Mouse (Mus musculus): Measurements from ENCODE around the gene Pms2. TPM values are rescaled to one million over a fixed set of nuclear protein-coding genes. Genes with fewer than 3 reads are reported as not detected.

Gene Pms2
- 10 to 100 TPM; 10.9 to 14.4 TPM for total RNA-seq (2023)

DNA sequence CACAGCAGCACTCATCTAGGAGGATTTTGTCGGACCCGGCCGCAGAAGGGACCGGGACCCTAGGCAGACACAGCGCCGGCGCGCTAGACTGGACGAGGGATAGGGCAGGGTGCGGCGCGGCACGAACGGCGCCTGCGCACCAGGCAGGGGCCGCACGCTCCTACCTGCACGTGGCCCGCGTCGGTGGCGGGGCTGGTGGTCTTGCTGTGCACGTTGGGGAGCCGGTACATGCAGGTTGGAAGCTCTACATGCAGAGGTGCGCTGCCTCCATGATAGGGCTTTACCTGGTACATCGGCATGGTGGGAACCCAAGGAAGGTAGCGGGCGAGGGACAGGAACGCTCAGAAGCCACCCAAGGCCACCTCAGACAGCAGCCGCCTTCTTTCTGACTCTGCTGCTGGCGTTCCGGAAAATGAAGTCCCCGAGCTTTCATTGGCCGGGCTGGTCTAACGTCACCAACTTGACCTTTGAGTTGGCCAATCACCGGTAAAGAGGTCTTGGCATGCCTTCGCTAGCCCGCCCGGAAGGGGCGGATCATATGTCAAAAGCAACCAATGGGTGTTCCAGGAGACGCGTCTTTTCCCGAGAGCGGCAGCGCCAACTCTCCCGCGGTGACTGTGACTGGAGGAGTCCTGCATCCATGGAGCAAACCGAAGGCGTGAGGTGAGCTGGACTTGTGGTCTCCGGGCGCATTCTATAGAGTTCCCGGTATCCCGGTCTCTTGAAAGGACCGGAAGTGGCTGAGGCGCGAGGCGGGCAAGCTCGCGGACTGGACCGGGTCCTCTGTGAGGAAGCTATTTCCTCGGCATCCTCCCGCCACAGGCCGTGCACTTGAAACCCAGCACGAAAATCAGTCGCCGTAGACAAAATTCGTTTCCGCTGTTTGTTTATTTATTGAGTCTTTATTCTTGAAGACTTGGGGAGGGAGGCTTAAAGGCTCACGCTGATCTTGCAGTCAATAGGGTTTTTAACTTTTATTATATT lies at the start of gene Pms2, which contains the start of gene Aimp2:
Gene Pms2, plus strand, starts transcription at position 548 of the 984 bp plus-strand sequence.
Gene Aimp2, minus strand, starts transcription at position 431 of the 984 bp plus-strand sequence.

DNA sequence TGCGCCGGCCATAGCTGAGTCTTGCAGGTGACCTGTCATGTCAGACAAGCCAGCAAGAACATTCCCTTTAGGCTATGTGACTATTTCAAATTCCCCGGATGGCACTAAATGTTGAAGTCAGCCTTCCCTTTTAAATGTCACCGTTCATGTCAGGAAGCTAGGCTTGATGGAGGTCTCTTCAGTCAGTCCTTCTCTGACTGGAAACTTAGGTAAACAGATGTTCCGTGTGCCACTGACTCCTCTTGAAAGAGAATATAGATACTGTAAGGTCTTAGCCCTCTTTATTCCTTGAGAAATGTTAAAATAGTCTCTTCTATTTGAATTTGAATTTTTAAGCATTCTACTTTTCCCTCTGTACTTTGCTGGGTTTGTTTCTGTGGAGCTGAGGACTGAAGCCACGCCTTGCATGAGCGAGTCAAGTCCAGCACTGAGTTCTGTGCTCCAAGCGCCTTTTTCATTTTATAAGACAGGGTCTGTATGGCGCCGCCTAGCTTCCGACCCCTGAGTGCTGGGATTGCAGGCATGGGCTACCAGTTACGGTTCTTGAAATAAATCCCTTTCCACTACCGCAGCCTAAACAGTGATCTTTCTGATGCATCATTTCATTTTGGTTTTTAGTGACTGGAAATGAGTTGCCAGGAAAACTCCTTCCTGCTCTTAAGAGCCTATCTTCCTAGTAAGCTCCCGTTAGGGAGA lies 12.0 kb upstream of the Pms2 start, which contains the start of gene Ankrd61:
Gene Ankrd61, minus strand, starts transcription at position 51 of the 696 bp plus-strand sequence.

DNA sequence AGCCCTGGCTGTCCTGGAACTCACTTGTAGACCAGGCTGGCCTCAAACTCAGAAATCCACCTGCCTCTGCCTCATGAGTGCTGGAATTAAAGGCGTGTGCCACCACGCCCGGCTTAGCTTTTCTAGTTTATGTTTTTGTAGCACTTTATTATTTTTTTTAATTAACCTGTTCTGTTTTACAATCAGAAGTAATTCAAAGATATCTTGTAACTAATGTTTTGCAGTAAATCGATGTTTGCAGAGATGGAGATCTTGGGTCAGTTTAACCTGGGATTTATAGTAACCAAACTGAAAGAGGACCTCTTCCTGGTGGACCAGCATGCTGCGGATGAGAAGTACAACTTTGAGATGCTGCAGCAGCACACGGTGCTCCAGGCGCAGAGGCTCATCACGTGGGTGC lies 18.1 kb downstream of the Pms2 start, which contains the start of gene Gm42421:
Gene Gm42421, plus strand, starts transcription at position 301 of the 400 bp plus-strand sequence.

DNA sequence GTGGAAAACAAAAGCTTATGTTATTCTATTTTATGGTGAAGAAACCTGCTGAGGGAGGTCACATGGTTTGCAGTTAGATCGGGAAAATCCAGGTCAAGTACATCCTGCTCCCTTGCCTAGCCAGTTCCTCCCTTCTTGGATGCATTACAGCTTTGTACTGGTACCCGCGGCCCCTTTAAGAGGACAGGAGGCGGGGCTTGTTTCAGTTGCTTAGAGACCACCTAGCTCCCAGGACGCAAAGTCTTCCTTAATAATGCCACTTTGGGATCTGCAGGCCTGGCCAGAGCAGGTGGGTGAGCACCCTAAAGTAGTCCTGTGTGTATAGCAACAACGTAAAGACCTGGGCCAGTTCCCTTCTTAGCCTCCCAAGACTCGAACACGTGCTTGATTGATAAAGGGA lies 23.1 kb downstream of the Pms2 start, which contains the start of gene Rsph10b:
Gene Rsph10b, plus strand, starts transcription at position 205 of the 400 bp plus-strand sequence.

Other genes with a start within 250 kb of the Pms2 start
- 10 to 100 TPM; 16.2 to 21.3 TPM for gene Usp42, start 177.7 kb upstream of the Pms2 start, total RNA-seq (2023)
- 10 to 100 TPM; 45.6 to 49.0 TPM for gene Eif2ak1, start 92.2 kb upstream of the Pms2 start, total RNA-seq (2023)
- not detected for gene Ankrd61, start 12.3 kb upstream of the Pms2 start, total RNA-seq (2023)
- gene Aimp2, start 117 bp upstream of the Pms2 start, total RNA-seq (2023), result 10 to 100 TPM; 11.3 to 12.9 TPM
- gene Gm42421, start 18.2 kb downstream of the Pms2 start, total RNA-seq (2023), result under 1 TPM in 1 of 2 experiments, not detected in 1; 0.56 TPM
- gene Rsph10b, start 23.1 kb downstream of the Pms2 start, total RNA-seq (2023), result under 1 TPM in 1 of 2 experiments, not detected in 1; 0.13 TPM
- gene Ccz1, start 104.9 kb downstream of the Pms2 start, total RNA-seq (2023), result 10 to 100 TPM; 44.6 to 52.1 TPM
- gene Ocm, start 116.7 kb downstream of the Pms2 start, total RNA-seq (2023), result not detected
- 10 to 100 TPM; 63.6 to 67.2 TPM for gene Lmtk2, start 190.5 kb downstream of the Pms2 start, total RNA-seq (2023)

Data from neutrophil, adult 59 days (primary cell).